Mouse (Mus musculus): ENCODE results near the gene Dnm3. TPM values are rescaled to one million over a fixed set of nuclear protein-coding genes. Genes with fewer than 3 reads are reported as not detected.

The Dnm3 gene
- total RNA-seq, 4 experiments from 2014 or later: 4.6 to 7.6 (median 6.2) TPM

DNA sequence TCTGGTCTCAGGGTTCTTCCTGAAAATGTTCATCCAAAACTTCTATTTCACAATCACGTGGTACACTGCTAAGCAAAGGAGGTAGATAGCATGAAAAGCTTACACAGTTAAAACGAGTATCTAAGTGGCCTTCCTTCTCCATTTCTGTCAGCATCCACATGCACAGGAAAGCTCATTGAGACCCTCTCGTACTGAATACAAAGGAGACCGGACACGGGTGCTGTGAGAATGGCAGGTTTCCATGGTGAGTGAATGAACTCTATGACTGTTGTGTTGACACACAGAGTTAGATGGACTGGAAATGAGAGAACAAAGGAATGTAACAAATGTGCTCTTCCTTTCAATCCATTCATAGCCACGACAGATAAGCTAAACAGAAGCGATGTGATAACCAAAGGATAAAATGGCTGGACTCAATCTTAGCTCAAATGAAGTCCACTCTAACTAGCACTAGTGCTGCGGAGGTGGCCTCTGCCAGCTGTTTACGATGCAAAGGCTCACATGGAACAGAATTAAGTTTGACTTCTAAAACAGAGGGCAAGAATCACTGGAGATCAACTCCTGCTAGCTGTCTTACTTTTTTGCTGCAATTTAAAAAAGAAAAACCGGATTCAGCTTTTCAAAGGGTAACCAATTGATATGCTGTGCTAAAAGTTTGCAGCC lies 268.2 kb downstream of the Dnm3 start:
- DNase-seq (ENCODE audit: low spot score in 2 of 2): no peak

DNA sequence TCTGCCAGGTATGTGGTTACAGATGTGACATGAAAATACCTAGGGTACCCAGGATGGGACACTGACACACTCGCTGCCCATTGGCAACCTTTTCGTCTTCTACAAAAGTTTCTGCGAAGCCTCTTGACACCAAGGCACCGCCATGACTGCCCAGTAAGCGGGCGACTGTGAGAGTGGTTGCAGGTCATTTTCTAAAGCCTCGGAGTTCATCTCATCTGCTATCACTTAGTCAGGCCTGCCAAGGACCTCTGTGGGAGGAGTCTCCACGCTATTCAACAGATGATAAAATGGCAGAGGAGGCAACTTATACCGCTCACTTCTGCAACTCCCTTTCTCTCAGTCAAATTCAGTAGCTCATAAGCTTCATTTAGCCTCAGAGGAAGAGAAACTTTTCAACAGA lies 268.8 kb downstream of the Dnm3 start:
- DNase-seq (ENCODE audit: low spot score in 2 of 2): no peak

DNA sequence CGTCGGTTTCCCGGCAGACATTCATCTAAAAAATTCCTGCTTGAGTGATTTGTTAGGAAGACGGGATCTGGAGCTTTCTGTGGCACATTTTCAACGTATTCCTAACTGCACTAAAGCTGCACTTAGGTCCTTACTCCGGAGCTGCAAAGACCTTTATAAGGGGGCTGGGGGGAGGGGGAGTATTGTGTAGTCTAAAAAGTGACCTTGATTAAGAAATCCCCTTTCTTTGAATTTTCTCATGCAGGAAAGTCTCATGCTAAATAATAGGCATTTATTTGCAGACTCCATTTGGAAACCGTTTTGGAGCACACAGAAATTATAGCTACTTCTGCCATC lies 270.2 kb downstream of the Dnm3 start:
- DNase-seq (ENCODE audit: low spot score in 2 of 2): no peak

DNA sequence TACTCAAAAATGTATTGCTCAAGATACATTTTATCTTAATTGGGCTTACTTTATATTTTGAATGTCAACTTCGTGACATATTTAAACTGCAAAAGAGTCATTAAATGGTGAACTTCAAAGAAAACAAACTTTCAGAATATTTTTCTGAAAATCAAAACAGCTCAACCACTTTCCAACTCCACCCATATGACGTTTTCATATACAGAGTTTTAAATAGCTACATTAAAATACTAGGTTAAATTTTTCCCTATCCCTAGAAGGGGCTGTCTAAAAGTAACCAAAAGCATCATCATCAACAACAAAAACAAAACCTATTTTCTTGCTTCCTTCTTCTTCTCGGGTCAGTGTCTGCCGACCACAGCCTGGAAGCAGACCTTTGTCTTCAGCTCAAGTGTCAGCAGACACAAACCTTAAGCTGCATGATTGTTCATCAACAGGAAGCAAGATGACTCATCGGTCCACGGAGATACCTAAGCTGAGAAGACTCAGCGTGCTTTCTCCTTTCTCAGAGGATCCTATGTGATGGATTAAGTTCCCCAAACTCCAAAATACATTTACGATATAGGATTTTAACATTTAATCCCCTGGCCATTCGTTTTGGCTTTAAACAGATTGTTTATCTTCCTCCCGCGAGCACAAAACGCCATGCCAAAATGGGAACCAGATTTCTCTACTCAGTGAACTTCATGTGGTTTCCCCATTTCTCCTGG lies 270.7 kb downstream of the Dnm3 start:
- no peak for DNase-seq (ENCODE audit: low spot score in 2 of 2)

DNA sequence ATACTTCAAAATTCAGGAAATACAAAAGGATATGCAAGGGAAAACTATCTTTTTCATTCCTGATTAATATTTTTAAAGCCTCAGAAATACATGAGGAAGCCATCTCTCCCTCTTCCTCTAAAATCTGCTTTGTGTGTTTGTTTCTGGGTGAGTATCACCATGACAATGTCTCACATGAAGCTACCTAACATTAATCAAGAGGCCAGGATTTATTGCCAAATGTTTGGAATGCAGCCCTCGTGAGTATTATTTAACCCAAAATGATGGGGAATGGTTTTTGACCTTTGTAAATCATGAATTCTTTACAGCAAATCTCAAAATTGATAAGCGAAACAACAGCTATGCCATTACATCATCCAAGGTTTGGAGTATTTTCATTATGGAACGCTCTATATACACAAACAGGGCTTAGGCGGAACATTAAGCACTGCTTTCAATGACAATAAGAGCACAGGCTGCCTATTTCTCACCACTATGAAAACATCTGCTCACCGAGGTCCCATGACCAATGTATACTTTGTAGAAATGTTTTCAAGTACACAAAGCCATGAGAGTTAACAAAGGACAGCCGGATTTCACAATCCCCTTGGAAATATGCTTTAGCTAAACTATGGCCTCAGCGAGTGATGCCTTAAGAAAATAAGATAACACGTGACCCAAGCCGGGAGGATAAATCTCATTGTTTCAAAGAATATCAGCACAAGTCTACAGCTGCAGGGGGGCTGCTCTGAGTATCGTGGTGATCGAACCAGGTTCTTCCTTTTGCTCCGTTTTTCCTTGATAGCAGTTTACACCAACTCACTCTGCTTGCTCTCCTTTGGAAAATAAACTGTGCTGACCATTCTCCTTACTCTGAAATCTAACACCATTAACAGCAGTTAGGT lies 275.1 kb downstream of the Dnm3 start:
- no peak for DNase-seq (ENCODE audit: low spot score in 2 of 2)

DNA sequence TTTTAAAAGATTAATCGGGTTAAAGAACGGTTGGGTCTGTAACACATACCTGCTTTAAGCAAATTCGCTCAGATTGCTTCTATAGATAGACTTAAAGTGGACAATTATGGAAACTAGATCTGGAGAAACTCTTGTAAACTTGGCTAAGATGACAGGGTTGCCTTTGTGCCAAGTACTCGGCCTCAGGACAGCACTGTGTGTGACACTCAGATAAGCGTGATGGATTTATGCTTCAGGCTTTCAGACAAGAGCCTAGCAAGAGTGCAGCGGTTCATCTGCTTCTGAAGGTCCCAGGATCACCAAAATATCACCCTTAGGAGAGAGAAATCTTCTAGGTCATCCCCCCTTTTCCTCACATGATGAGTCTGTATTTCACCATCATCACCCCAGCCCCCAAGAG lies 277.4 kb downstream of the Dnm3 start:
- no peak for DNase-seq (ENCODE audit: low spot score in 2 of 2)

DNA sequence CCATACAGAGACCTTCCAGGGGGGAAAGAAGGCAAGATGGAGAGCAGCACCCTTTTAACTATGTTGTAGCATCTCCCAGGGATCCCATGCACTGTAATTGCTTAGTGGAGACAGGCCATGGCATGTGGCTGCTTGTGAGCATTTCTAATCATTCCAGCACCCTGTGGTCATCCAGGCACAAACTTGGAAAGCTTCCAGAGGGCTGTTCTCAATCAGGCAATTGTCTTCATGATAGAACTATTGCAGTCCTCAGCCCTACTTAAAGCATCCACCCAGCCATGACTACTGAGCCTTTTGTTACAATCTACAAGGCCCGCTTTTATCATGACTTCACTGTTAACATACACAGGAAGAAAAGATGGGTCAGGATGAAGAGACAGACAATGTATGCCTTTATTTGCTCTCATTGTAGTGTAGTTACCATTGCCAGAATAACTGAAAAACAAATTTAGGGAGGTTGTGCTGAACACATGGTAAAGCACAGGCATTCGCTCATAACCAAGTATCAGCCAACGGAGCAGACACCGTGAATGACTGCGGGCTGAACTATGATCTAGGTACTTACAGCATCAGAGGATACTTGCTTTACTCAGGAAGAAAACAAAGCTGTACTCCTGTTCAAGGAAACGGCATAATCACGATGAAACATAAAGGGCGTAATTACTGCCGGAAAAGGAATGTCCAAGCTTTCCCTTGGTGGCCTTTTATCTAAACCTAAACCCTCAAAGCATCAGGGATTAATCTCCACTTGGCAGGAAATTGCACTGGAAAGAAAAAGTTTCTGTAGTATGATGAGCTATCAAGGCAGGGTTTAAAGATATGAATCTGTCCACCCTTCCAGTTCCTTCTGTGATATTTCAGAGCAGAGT lies 280.8 kb downstream of the Dnm3 start:
- no peak for DNase-seq (ENCODE audit: low spot score in 2 of 2)

DNA sequence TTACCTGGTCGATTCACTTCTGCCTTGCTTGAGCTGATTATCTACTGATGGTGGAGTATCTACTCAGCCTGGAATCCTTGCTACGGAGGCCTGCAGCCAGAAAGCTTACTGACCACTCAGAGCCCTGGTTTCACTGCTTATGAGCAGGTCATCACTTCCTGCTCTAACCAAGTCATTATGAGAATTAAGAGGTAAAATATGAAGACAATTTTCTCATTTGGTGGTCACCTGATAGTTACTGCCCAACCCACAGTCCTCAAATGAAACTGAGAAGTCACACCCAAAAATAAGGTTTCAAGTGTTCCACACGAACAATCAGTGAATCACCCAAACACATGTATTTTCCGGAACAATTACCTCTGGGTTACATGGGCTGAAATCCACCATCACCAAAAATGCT lies 289.1 kb downstream of the Dnm3 start:
- no peak for DNase-seq (ENCODE audit: low spot score in 2 of 2)

DNA sequence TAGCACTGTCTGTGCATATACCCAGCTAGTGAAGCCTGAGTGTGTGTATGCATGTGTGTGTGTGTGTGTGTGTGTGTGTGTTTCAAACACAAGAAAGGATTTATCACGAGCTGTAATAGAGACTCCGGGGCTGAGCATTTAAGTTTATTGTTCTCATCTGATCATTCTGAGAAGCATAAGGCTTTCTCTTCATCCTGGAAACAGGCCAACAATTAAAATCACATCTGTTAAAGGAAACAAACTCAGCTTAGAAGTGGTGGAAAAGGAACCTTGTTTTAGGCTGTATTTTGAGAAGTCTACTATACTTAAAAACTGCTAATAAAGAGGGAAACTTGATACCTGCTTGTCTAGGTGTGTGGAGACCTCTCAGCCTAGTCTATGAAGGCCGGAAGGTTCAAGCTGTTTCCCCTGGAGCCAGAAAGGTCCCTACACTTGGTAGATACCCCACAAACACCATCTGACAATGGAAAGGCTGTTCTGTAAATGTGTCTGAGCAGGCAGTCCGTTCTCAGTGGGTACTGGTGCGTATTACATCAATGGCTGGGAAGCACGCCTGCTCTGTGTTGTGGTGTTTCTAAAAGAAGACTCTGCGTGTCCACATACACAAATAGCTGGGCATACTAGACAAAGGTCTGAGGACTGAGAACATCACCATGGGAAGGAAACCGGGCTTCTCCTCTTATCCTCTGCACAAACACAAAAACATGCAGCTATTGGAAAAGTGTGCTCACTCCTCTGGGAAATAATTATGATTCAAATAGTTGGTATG lies 290.3 kb downstream of the Dnm3 start:
- no peak for DNase-seq (ENCODE audit: low spot score in 2 of 2)

DNA sequence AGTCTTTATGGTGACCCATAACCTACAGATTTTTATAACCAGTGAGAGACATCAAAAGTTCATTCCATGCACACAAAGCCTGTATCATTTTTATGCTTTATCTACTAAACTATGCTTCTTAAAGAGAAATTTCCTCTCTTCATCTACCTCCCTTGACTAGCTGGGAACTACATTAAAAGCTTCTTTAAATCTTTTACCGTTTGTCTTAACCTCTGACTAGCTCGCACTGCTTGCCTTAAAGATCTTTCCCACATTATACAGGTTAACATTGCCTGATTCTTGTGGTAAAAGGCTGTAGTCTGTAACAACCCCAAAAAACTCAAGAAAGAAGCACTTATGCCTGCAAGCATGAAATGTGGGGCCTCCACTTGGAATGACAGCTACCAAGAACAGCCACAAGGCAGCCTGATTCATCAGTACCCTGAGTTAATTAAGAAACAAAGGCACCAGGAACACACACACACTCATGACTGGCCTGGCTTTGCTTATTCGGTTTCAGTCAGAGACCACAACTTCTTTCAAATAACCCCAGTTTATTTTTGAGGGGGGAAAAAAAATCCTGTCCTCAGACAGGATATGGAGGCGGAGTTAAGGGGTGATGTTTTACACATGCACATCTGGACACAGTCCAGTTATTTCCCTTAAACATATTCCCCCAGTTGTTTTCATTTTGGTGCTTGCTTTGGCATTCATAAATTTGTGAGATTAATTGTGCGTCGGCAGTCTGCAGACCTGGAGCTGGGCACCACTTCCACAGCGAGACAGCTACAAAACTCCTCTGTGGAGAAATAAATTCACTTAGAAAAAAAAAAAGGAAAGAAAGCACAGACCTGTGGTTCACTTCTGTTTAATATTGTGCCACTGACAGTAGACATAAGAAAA lies 291.1 kb downstream of the Dnm3 start:
- no peak for DNase-seq (ENCODE audit: low spot score in 2 of 2)

DNA sequence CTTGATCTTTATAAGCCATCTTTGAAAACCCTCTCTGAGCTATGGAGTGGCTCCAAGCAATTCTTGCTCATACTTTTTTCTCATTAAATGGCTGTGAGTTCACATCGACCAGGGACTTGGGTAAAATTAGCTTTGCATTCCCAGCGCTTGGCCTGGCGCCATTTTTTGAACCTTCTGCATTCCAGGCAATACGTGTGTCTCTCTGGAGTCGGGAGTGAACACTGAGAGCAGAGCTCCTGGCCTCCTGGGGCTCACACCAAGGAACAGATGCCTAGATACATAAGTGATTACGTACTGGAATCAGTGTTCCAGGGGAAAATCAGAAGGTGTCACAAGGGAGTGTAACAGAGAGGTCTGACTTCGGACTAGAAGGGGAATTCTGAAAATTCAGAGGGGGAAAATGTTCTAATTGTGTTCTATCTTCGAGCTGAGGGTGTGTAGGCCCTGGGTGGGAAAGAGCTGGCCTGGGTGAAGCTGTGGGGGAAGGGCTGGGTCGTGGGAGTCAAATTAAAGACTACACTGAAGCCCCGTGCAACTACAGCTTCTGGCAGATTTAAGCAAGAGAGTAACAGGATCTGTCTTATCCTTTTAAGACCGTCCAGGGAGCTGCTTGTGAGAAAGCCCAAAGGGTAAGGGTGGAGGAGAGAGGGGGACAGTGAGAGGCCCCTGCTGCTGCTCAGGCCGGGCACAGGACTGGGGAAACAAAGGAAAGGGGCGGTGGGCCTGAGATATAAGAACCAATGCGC lies 293.7 kb downstream of the Dnm3 start:
- peak; percentile 50 to 59 for DNase-seq (ENCODE audit: low spot score in 2 of 2)

DNA sequence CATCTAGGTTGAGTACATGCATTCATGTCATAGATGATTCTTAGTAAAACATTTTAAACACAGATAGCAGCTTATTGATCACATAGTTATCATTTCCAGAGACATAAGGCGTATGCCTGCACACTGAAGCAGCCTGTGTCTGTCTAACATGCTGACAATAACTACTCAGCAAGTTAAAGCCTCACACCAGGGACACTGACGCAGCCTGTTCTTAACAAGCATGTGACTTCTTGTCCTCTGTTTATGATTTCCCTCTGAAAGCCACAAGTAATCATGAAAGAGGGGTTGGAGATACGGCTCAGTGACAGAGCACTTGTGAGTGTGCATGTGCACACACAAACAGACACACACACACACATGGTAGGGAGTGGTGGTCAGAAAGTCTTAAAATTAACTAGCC lies 294.4 kb downstream of the Dnm3 start:
- DNase-seq (ENCODE audit: low spot score in 2 of 2): no peak

DNA sequence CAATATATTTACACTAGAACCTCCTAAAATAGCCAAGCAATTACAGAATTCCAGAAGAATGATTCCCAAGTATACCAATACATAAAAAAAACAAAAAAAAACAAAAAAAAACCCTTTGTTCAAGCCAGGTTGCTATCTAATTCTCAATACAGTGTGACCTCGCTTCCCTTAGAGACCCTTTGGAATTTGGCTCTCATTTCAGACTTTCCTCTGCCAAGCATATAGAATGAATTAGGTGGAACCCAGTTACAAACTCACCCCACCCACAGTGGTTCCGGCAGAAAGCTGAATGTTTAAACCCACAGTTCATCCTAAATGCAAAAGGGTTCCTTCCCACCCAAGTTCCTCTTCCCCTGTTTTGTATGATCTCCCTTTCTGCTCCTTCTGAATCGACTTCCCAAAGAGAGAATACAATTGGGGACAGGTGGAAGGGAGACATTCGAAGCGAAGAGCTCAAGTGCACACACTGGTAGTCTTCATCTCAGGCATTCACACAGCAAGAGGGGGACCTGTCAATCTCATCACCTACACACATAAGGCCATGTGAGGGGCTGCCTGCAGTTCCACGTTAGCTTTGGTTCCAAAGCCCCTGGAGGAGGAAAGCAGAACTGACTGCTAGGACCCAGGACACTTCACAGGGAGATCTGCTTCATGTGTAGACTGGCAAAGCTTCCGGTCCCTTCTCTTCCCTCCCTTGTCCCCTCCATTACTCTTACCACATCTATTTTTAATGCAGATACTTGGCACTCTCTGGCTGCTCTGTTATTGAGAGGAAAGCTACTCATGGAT lies 296.5 kb downstream of the Dnm3 start:
- DNase-seq (ENCODE audit: low spot score in 2 of 2): no peak

DNA sequence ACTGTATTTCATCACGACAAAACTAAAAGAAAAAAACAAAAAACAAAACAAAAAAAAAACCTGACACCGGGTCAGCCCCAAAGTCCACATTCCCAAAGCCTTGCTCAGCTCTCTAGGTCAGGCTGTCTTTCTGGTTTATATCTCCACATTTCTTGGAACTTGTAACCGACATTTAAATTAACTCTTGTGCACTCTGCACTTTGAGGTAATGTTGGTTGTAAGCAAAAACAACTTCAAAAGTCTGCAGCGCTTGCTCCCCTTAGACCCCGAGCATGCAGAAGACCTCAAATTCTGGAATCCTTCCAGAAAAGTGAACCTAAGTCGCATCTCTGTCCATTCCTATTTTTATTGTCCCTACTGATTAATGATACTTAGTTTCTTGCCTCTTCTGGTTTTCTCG lies 297.4 kb downstream of the Dnm3 start:
- DNase-seq (ENCODE audit: low spot score in 2 of 2): no peak

DNA sequence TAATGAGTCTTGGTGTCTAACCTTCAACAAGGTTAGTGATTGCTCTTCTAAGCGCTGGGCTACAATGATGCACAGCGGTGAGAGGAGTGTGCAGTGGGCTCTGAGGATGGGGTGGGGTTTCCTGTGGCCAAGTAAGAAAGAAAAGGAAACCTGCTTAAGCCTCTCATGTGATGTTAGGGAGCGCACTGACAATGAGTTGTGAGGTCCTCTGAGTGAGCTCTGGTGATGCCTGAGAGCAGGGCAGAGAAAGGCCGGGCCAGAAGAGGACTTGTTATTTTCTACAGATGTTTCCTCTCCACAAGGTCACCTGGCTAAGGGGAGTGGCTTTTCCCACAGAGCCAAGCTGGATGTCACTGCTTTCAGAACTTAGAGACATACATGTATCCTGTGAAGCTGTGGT lies 298.4 kb downstream of the Dnm3 start:
- no peak for DNase-seq (ENCODE audit: low spot score in 2 of 2)

DNA sequence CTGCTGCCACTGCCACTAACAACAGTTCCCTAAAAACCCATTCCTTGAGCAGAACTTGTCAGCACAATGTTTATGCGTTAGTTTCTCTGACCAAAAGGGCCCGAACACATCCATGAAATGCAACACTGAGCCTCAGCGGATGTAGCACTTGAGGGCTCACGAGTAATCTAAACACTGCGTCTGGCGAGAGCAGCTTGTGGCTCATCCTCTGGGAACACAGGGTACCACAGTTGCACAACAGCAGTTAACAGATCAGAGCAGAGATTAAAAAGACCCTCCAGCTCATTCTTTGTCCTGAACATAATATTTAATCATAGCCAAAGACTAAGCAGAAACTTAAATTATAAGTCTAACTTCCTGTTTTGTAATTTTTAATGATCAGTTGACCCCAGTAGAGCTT lies 305.0 kb downstream of the Dnm3 start:
- DNase-seq (ENCODE audit: low spot score in 2 of 2): no peak

DNA sequence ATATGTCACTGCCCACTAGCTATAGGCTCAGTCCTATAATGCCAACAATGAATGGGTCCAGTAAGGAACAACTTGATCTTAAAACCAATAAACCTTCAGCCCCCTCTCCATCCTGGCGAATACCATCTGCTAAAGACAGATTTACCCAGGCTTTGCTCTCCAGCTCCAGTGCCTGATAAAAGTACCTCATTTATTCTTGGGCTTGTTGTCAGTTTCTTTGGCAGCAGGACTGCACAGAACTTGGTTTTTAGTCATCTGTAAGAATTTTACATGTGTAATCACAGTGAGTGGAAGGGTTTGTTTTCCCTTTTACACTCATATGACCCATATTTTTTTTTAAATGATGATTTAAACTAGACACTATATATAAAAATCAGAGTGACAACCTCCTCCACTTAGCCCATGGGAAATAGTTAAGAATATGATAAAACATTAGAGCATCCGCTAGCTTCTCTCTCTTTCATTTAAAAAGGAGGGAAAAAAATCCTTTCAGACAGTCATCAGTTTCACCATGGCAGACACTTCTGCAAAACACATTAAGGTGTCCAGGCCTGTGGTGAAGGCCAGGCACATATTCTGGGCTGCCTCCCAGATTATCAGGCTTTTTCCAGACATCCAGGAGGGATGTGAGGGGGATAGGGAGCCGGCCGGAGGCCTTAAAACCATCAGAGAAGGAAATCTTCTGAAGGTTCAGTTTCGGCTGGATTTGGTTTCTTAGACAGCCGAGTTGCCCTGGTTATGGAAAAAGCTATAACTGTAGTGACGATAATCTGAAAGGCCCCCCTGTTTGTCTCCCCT lies 313.9 kb downstream of the Dnm3 start:
- DNase-seq (ENCODE audit: low spot score in 2 of 2): no peak

Data from gastrocnemius, adult 8-10 months (tissue).